In genomic region chr4:118089939-118090338, GRCm38 (mm10) we compare ENCODE assay signal across 7 mouse cellular contexts. TPM values are rescaled to one million over a fixed set of nuclear protein-coding genes. Genes with fewer than 3 reads are reported as not detected.
DNase-seq lines count a peak whose midpoint lies in the region; ATAC-seq lines count a peak whose summit lies in the region.

No protein-coding gene starts in this region.

- no peak overlapping the region for H3K27ac ChIP-seq in midbrain, embryonic 14.5 days (replicated peaks; ENCODE audit: low read depth, low read length)
- no peak overlapping the region for H3K27ac ChIP-seq in midbrain, embryonic 13.5 days

- DNase-seq in midbrain, embryonic 14.5 days, result peak; percentile 51
- DNase-seq in WW6 (ENCODE audit: low read depth, low spot score), result peak; percentile 34
- DNase-seq in cerebellum, postnatal 10 days, result peak; percentile 72 to 78
- peak; percentile 72 for DNase-seq in kidney, adult 9 months
- DNase-seq in lung, postnatal 36 days, result peak; percentile 65
- peak; percentile 33 for DNase-seq in testis, postnatal 14 days (ENCODE audit: low spot score)

- H3K4me1 ChIP-seq in midbrain, embryonic 14.5 days (ENCODE audit: control insufficient read depth, insufficient read depth, low read length), result no peaks in the 10 kb centered on the region
- H3K4me1 ChIP-seq in midbrain, embryonic 13.5 days (replicated peaks), result no peaks in the 10 kb centered on the region

- H3K27me3 ChIP-seq in midbrain, embryonic 14.5 days (ENCODE audit: control insufficient read depth, insufficient read depth, low read length), result no peaks in the 10 kb centered on the region
- no peaks in the 10 kb centered on the region for H3K27me3 ChIP-seq in midbrain, embryonic 13.5 days

- no peaks in the 10 kb centered on the region for H3K36me3 ChIP-seq in midbrain, embryonic 14.5 days (ENCODE audit: control insufficient read depth, insufficient read depth, low read length)
- H3K36me3 ChIP-seq in midbrain, embryonic 13.5 days, result no peaks in the 10 kb centered on the region; the same call in 1 of the 2 replicates

- no peak overlapping the region for H3K9ac ChIP-seq in midbrain, embryonic 14.5 days (replicated peaks; ENCODE audit: low read length)
- H3K9ac ChIP-seq in midbrain, embryonic 13.5 days (replicated peaks), result no peak overlapping the region

- H3K9me3 ChIP-seq in midbrain, embryonic 14.5 days (ENCODE audit: control insufficient read depth, low read length), result no peaks in the 10 kb centered on the region
- H3K9me3 ChIP-seq in midbrain, embryonic 13.5 days, result no peaks in the 10 kb centered on the region

- no peak for ATAC-seq in midbrain, embryonic 14.5 days (ENCODE audit: low FRiP score, low TSS enrichment)
- no peak for ATAC-seq in midbrain, embryonic 13.5 days

- 63% methylated on average over 9 of the region's 9 CpGs for WGBS in midbrain, embryonic 14.5 days
- WGBS in midbrain, embryonic 13.5 days, result 59% methylated on average over 9 of the region's 9 CpGs

- H3K4me2 ChIP-seq in midbrain, embryonic 14.5 days (ENCODE audit: low read length), result no peak overlapping the region
- H3K4me2 ChIP-seq in midbrain, embryonic 13.5 days (replicated peaks), result no peak overlapping the region

- no peak overlapping the region for H3K4me3 ChIP-seq in midbrain, embryonic 14.5 days (replicated peaks; ENCODE audit: low read depth, low read length)
- no peak overlapping the region for H3K4me3 ChIP-seq in midbrain, embryonic 13.5 days (replicated peaks)

RNA-seq across cellular contexts. Expression of gene St3gal3, which starts 44.8 kb away (rescaled TPM):
- 9.3 and 20.1 TPM in 2 replicates for polyA plus RNA-seq in midbrain, embryonic 14.5 days (2014; fragmentation: Nextera tagmentation; extraction: Ambion mirVana)
- 9.7 and 12.5 TPM in 2 replicates for polyA plus RNA-seq in midbrain, embryonic 13.5 days (2015; fragmentation: Nextera tagmentation; extraction: Ambion mirVana)
